Mouse (Mus musculus): ENCODE data around the gene Olfr543. TPM values are rescaled to one million over a fixed set of nuclear protein-coding genes. Genes with fewer than 3 reads are reported as not detected.
"Not testable (repeated sequence)": the region's sequence is repeated elsewhere in the genome, so short reads cannot be mapped to it uniquely, and the experiment has no call there.

The Olfr543 gene
- polyA plus RNA-seq, 1 experiment from 2014 or later, result 0.12 TPM

DNA sequence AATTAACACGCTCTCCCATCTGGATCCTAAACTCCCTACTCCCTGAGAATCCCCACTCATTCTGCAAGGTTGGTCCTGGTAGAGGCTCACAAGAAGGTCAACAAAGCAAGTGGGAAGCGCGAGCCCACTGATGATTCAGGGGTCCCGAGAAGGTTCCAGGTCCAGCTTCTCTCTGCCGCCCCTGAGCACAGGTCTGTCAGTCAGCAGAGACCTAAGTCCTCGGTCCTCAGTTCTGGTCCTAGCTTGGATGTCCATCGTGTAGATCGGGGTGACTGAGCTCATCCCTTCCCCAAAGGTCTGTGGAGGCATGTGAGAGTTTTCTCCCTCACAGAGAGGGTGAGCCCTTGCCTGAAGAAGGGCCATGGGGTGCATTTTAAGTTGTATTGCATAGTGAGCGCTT, 26.6 kb upstream of the Olfr543 start:
- H3K4me2 ChIP-seq (ENCODE audit: low read depth, low read length), result no peak overlapping the region
- H3K9ac ChIP-seq (ENCODE audit: low read length), result no peak overlapping the region
- H3K36me3 ChIP-seq (ENCODE audit: control insufficient read depth, insufficient read depth), result no peaks in the 10 kb centered on the region
- H3K9me3 ChIP-seq (replicated peaks; ENCODE audit: control insufficient read depth, low read length), result no peaks in the 10 kb centered on the region
- WGBS, result 81% methylated on average over 9 of the region's 9 CpGs
- no peaks in the 10 kb centered on the region for H3K4me1 ChIP-seq (ENCODE audit: control insufficient read depth, insufficient read depth, low read length)
- ATAC-seq (replicated peaks; ENCODE audit: extremely low read depth, insufficient read depth, low FRiP score), result no peak
- peaks cover 6% of the 10 kb centered on the region for H3K27me3 ChIP-seq (ENCODE audit: control insufficient read depth, insufficient read depth, low read length)
- no peak overlapping the region for H3K4me3 ChIP-seq (ENCODE audit: low read length)
- no peak overlapping the region for H3K27ac ChIP-seq (ENCODE audit: low read length)

DNA sequence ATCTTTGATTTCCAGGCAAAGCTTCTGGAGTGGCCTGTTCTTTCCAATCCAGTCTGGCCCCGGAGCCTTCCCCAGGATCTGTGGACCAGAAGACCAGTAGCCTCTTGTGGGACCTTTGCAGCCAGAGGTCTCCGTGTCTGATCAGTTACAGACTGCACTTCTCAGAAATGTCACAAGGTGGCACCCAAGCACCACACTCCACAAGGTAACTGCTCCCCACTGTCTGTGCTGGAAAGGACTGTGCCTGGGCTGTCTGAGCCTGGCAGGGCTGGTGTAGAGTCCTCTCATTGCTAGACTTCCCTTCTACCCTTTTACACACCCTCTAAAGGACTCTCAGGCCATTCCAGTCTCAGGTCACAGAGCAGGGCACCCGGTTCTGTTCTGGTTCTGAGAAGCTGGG, 25.4 kb upstream of the Olfr543 start:
- ATAC-seq (replicated peaks; ENCODE audit: extremely low read depth, insufficient read depth, low FRiP score), result peak; percentile 39; the same call in 1 of the 2 replicates
- WGBS, result 31% methylated on average over 3 of the region's 3 CpGs

DNA sequence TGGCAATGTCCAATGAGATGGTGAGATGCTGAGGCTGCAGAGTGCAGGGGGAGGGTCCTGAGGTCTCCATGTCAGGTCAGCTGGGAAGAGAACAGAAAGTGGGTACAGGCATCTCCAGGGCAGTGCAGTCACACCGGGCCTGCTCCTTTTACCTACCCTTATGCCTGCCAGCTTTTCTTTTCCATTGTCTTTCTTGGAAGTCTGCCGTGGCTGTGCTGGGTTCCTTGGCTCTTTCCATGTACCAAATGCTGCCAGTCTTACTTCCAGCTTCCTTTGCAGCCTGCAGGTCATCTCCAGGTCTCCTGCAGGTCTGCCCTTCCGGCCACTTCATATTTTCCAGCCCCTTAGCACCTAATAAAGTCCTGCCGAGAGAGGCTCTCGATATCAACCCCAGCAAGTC, 20.5 kb upstream of the Olfr543 start:
- H3K27me3 ChIP-seq (ENCODE audit: control insufficient read depth, insufficient read depth, low read length), result no peaks in the 10 kb centered on the region
- no peak for ATAC-seq (replicated peaks; ENCODE audit: extremely low read depth, insufficient read depth, low FRiP score)
- no peaks in the 10 kb centered on the region for H3K36me3 ChIP-seq (ENCODE audit: control insufficient read depth, insufficient read depth)
- no peaks in the 10 kb centered on the region for H3K4me1 ChIP-seq (ENCODE audit: control insufficient read depth, insufficient read depth, low read length)
- H3K9me3 ChIP-seq (replicated peaks; ENCODE audit: control insufficient read depth, low read length), result no peaks in the 10 kb centered on the region
- 63% methylated on average over 5 of the region's 5 CpGs for WGBS
- H3K9ac ChIP-seq (ENCODE audit: low read length), result no peak overlapping the region
- H3K27ac ChIP-seq (ENCODE audit: low read length), result no peak overlapping the region
- H3K4me2 ChIP-seq (ENCODE audit: low read depth, low read length), result no peak overlapping the region
- H3K4me3 ChIP-seq (ENCODE audit: low read length), result no peak overlapping the region

More for the DNA sequence above, 25.4 kb upstream of the Olfr543 start:
- Histone ChIP-seq H3K9me3 (replicated peaks; ENCODE audit: control insufficient read depth, low read length) (no peaks in the 10 kb centered on the region), H3K27ac (ENCODE audit: low read length) (no peak overlapping the region), H3K4me1 (ENCODE audit: control insufficient read depth, insufficient read depth, low read length) (no peaks in the 10 kb centered on the region), H3K27me3 (ENCODE audit: control insufficient read depth, insufficient read depth, low read length) (peaks cover under 1% of the 10 kb centered on the region; the same call in 1 of the 2 replicates), H3K4me3 (ENCODE audit: low read length) (no peak overlapping the region), H3K4me2 (ENCODE audit: low read depth, low read length) (no peak overlapping the region), H3K36me3 (ENCODE audit: control insufficient read depth, insufficient read depth) (no peaks in the 10 kb centered on the region), H3K9ac (ENCODE audit: low read length) (no peak overlapping the region)

DNA sequence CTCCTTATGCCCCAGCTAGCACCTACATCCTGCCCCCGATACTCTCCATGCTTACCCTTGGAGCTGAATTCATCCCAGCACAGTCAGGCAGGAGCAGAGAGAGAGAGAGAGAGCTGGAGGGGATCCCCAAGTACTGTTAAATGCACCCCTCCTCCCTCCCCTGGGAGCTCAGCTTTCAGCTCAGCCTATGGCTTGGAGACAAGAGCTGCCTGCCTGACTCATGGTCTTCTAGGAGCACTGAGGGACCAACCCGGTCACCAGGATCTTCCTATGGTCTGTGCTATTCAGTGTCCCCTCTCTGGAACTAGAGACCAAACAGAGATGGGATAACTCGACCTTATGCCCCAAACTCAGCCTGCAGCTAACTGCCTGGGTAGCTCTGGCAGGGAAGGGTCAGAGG, 18.0 kb upstream of the Olfr543 start, which contains the start of gene Olfr545:
Olfr545 (minus strand) TSS at position 101 of the 400 bp plus-strand sequence.
- Histone ChIP-seq H3K4me3 (ENCODE audit: low read length) (no peak within 1 kb of the TSS), H3K4me1 (ENCODE audit: control insufficient read depth, insufficient read depth, low read length) (no peaks in the 10 kb centered on the region), H3K27ac (ENCODE audit: low read length) (no peak within 1 kb of the TSS), H3K36me3 (ENCODE audit: control insufficient read depth, insufficient read depth) (no peaks in the 10 kb centered on the region), H3K9me3 (replicated peaks; ENCODE audit: control insufficient read depth, low read length) (no peaks in the 10 kb centered on the region), H3K9ac (ENCODE audit: low read length) (no peak within 1 kb of the TSS), H3K27me3 (ENCODE audit: control insufficient read depth, insufficient read depth, low read length) (no peaks in the 10 kb centered on the region), H3K4me2 (ENCODE audit: low read depth, low read length) (no peak within 1 kb of the TSS)
- 54% methylated on average over 3 of the region's 3 CpGs for WGBS
- ATAC-seq (replicated peaks; ENCODE audit: extremely low read depth, insufficient read depth, low FRiP score), result no peak

DNA sequence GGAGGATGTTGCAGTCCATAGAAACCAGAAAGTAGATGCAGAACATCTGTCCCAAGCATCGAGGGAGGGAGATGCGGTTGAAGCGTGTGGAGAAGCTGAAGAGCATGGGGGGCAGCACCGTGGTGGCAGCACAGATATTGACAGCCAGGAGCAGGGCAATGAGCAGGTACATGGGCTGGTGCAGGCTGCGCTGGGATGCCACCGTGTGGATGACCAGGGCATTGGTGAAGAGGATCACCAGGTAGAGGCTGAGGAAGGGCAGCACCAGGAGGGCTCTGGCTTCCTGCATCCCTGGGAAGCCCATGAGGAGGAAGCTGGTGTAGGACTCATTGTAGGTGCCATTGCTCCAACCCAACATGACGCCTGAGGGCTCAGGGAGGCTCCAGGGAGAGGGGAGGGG, 12.9 kb upstream of the Olfr543 start:
- not testable (repeated sequence) for H3K9me3 ChIP-seq (replicated peaks; ENCODE audit: control insufficient read depth, low read length)
- 50% methylated on average over 7 of the region's 7 CpGs for WGBS

DNA sequence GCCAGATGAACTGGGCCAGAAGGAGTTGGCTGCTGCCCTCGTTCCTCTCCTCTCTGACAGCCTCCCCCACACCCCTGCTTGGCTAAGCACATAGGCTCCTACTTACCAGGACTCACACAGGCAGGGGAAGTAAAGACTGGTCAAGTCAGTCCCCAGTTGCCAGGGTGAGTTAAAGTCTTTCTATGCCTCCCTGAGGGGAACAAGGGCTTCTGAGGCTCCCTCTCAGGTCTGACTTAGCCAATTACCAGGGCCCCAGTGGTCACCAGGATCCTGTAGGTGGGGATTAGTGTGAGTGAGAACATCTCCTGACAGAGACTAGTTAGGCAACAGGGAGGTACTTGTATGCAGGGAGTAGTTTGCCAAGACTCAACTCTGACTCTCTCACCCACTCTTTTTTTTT, 6.7 kb upstream of the Olfr543 start, which contains the start of gene Olfr544:
Olfr544 (minus strand) TSS at position 153 of the 400 bp plus-strand sequence.
- no peaks in the 10 kb centered on the region for H3K9me3 ChIP-seq (replicated peaks; ENCODE audit: control insufficient read depth, low read length)
- H3K4me1 ChIP-seq (ENCODE audit: control insufficient read depth, insufficient read depth, low read length), result no peaks in the 10 kb centered on the region
- no peaks in the 10 kb centered on the region for H3K27me3 ChIP-seq (ENCODE audit: control insufficient read depth, insufficient read depth, low read length)
- 67% methylated on average over 1 of the region's 1 CpGs for WGBS
- no peak within 1 kb of the TSS for H3K4me2 ChIP-seq (ENCODE audit: low read depth, low read length)
- ATAC-seq (replicated peaks; ENCODE audit: extremely low read depth, insufficient read depth, low FRiP score), result no peak
- H3K4me3 ChIP-seq (ENCODE audit: low read length), result no peak within 1 kb of the TSS
- H3K9ac ChIP-seq (ENCODE audit: low read length), result no peak within 1 kb of the TSS
- H3K27ac ChIP-seq (ENCODE audit: low read length), result no peak within 1 kb of the TSS
- H3K36me3 ChIP-seq (ENCODE audit: control insufficient read depth, insufficient read depth), result no peaks in the 10 kb centered on the region

More for the DNA sequence above, 12.9 kb upstream of the Olfr543 start:
- not testable (repeated sequence) for H3K27me3 ChIP-seq (ENCODE audit: control insufficient read depth, insufficient read depth, low read length); H3K4me1 ChIP-seq (ENCODE audit: control insufficient read depth, insufficient read depth, low read length); H3K9ac ChIP-seq (ENCODE audit: low read length); H3K36me3 ChIP-seq (ENCODE audit: control insufficient read depth, insufficient read depth); ATAC-seq (replicated peaks; ENCODE audit: extremely low read depth, insufficient read depth, low FRiP score); H3K4me3 ChIP-seq (ENCODE audit: low read length); H3K4me2 ChIP-seq (ENCODE audit: low read depth, low read length); H3K27ac ChIP-seq (ENCODE audit: low read length)

DNA sequence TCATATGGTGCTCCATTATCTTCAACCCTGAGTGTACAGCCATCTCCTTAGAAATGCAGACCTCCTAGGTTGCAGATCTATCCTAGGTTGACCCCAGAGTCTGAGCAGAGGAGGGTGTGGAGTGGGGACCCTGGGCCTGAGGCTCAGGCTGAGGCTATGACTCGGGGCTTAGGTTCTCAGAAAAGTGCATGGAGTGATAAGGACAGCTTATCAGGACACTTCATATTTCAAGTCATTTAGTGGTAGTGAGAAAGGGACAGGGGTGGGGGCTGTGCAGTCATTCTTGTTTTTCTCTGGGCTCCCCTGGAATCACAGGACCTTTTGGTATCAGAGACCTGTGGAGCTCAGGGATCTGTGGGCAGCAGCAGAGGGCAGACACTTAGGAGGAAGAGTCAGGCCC, 4.6 kb upstream of the Olfr543 start:
- no peak overlapping the region for H3K4me3 ChIP-seq (ENCODE audit: low read length)
- 45% methylated on average over 1 of the region's 1 CpGs for WGBS
- no peaks in the 10 kb centered on the region for H3K4me1 ChIP-seq (ENCODE audit: control insufficient read depth, insufficient read depth, low read length)
- no peak overlapping the region for H3K27ac ChIP-seq (ENCODE audit: low read length)
- no peak overlapping the region for H3K4me2 ChIP-seq (ENCODE audit: low read depth, low read length)
- H3K36me3 ChIP-seq (ENCODE audit: control insufficient read depth, insufficient read depth), result no peaks in the 10 kb centered on the region
- H3K9me3 ChIP-seq (replicated peaks; ENCODE audit: control insufficient read depth, low read length), result no peaks in the 10 kb centered on the region
- no peaks in the 10 kb centered on the region for H3K27me3 ChIP-seq (ENCODE audit: control insufficient read depth, insufficient read depth, low read length)
- ATAC-seq (replicated peaks; ENCODE audit: extremely low read depth, insufficient read depth, low FRiP score), result no peak
- no peak overlapping the region for H3K9ac ChIP-seq (ENCODE audit: low read length)

DNA sequence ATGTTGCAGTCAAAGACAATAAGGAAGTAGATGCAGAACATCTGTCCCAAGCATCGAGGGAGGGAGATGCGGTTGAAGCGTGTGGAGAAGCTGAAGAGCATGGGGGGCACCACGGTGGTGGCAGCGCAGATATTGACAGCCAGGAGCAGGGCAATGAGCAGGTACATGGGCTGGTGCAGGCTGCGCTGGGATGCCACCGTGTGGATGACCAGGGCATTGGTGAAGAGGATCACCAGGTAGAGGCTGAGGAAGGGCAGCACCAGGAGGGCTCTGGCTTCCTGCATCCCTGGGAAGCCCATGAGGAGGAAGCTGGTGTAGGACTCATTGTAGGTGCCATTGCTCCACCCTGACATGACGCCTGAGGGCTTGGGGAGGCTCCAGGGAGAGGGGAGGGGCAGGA, 3.3 kb upstream of the Olfr543 start:
- ATAC-seq (replicated peaks; ENCODE audit: extremely low read depth, insufficient read depth, low FRiP score); H3K9ac ChIP-seq (ENCODE audit: low read length); H3K36me3 ChIP-seq (ENCODE audit: control insufficient read depth, insufficient read depth); H3K27me3 ChIP-seq (ENCODE audit: control insufficient read depth, insufficient read depth, low read length); H3K9me3 ChIP-seq (replicated peaks; ENCODE audit: control insufficient read depth, low read length); H3K4me2 ChIP-seq (ENCODE audit: low read depth, low read length); H3K27ac ChIP-seq (ENCODE audit: low read length); H3K4me1 ChIP-seq (ENCODE audit: control insufficient read depth, insufficient read depth, low read length); H3K4me3 ChIP-seq (ENCODE audit: low read length): not testable (repeated sequence)
- WGBS, result 64% methylated on average over 7 of the region's 8 CpGs

DNA sequence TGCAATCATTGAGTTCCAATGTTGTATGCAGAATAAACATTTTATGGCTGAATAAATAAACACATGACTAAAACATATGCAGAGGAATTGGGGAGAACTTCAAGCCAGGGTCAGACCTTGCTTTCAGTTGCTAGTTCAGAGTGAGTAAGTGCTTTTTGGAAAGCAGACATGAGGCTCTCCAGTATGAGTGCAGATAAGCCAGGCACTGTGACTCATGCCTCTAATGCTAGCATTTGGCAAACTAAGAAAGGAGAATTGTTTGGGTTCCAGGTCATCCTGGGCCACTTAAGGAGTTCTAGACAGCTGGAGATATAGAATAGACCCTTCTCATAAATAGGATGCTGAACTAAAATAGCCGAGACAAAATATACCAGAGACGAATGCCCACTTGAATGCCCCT, 2.2 kb upstream of the Olfr543 start:
- Histone ChIP-seq H3K4me1 (ENCODE audit: control insufficient read depth, insufficient read depth, low read length) (0 out of 2 replicates have a peak, but pooled peaks cover 2% of the 10 kb centered on the region), H3K9ac (ENCODE audit: low read length) (no peak overlapping the region), H3K4me2 (ENCODE audit: low read depth, low read length) (no peak overlapping the region), H3K27ac (ENCODE audit: low read length) (no peak overlapping the region), H3K27me3 (ENCODE audit: control insufficient read depth, insufficient read depth, low read length) (no peaks in the 10 kb centered on the region), H3K4me3 (ENCODE audit: low read length) (no peak overlapping the region), H3K36me3 (ENCODE audit: control insufficient read depth, insufficient read depth) (no peaks in the 10 kb centered on the region), H3K9me3 (replicated peaks; ENCODE audit: control insufficient read depth, low read length) (no peaks in the 10 kb centered on the region)
- ATAC-seq (replicated peaks; ENCODE audit: extremely low read depth, insufficient read depth, low FRiP score), result no peak
- 36% methylated on average over 2 of the region's 2 CpGs for WGBS

All from heart, embryonic 16.5 days (tissue).